Mouse (Mus musculus): ENCODE data around the gene Cib1. TPM values are rescaled to one million over a fixed set of nuclear protein-coding genes. Genes with fewer than 3 reads are reported as not detected.
A peak's percentile ranks its signal among the peaks of the same experiment; 100 is the strongest.

Gene Cib1
- total and polyA plus RNA-seq, 3 experiments: 84.5 to 145 TPM; not detected in 1

- peak in 2 of 3 experiments; percentile 19 to 47; a peak in 3 of 6 replicates for TF ChIP-seq CTCF (IDR thresholded peaks at IDR 0.05 in 2 of 3, conservative IDR thresholded peaks at IDR 0.05 in 1 of 3; ENCODE audit: control insufficient read depth in 1 of 3, insufficient read depth in 1 of 3, low read depth in 2 of 3, low read length in 3 of 3, poor library complexity in 1 of 3, severe bottlenecking in 1 of 3)
These were observed 48.4 kb upstream of the Cib1 start (continued) for GRCm38 (mm10) chr7:80280998-80281397.

- Histone ChIP-seq H3K4me3 (ENCODE audit: control insufficient read depth in 1 of 2, insufficient read depth in 1 of 2, low read depth in 2 of 2, low read length in 2 of 2) (no peak overlapping the region), H3K36me3 (ENCODE audit: control insufficient read depth in 1 of 2, insufficient read depth in 2 of 2, low read length in 2 of 2) (peaks cover 0 to 26% of the 10 kb centered on the region in 2 experiments; a peak in 2 of 4 replicates), H3K27me3 (ENCODE audit: control insufficient read depth in 1 of 2, insufficient read depth in 2 of 2, low read length in 2 of 2) (no peaks in the 10 kb centered on the region), H3K27ac (ENCODE audit: control insufficient read depth, low read depth, low read length) (no peak overlapping the region), H3K4me1 (ENCODE audit: control insufficient read depth in 1 of 2, insufficient read depth in 2 of 2, low read length in 2 of 2) (no peaks in the 10 kb centered on the region), H3K79me2 (ENCODE audit: control insufficient read depth, insufficient read depth, low read length, poor library complexity) (no peaks in the 10 kb centered on the region), H3K9ac (ENCODE audit: control insufficient read depth, low read depth, low read length, poor library complexity, severe bottlenecking) (no peak overlapping the region), H3K9me3 (replicated peaks; ENCODE audit: insufficient read depth, low read length) (no peaks in the 10 kb centered on the region)
- no peak for DNase-seq (ENCODE audit: low read depth, low spot score)
- TF ChIP-seq POLR2A (IDR thresholded peaks at IDR 0.05; ENCODE audit: control insufficient read depth in 1 of 2, insufficient read depth in 1 of 2, low read depth in 1 of 2, low read length in 2 of 2, poor library complexity in 1 of 2) (no peak), CHD2 (IDR thresholded peaks at IDR 0.05; ENCODE audit: low read length) (no peak), TCF12 (IDR thresholded peaks at IDR 0.05; ENCODE audit: low read depth, low read length) (no peak), RCOR1 (IDR thresholded peaks at IDR 0.05; ENCODE audit: low read depth, low read length) (no peak), MAX (IDR thresholded peaks at IDR 0.05; ENCODE audit: low read length) (no peak), POLR2AphosphoS5 (IDR thresholded peaks at IDR 0.05; ENCODE audit: borderline replicate concordance, low read depth, low read length) (no peak), TAL1 (IDR thresholded peaks at IDR 0.05; ENCODE audit: low read length) (no peak), JUND (IDR thresholded peaks at IDR 0.05; ENCODE audit: low read depth, low read length) (no peak), NELFE (IDR thresholded peaks at IDR 0.05; ENCODE audit: low read depth, low read length) (no peak), POLR2AphosphoS2 (IDR thresholded peaks at IDR 0.05; ENCODE audit: low read length) (no peak), EP300 (IDR thresholded peaks at IDR 0.05; ENCODE audit: low read depth in 1 of 2, low read length in 2 of 2) (no peak), ZKSCAN1 (IDR thresholded peaks at IDR 0.05; ENCODE audit: low read depth, low read length) (no peak), USF1 (IDR thresholded peaks at IDR 0.05; ENCODE audit: low read depth, low read length) (no peak), MYC (IDR thresholded peaks at IDR 0.05; ENCODE audit: low read depth, low read length) (no peak), ZC3H11A (IDR thresholded peaks at IDR 0.05; ENCODE audit: low read depth, low read length) (no peak), GABPA (IDR thresholded peaks at IDR 0.05; ENCODE audit: low read depth, low read length) (no peak), CHD1 (IDR thresholded peaks at IDR 0.05; ENCODE audit: low read depth, low read length) (no peak), MAZ (IDR thresholded peaks at IDR 0.05; ENCODE audit: low read depth, low read length) (no peak)
These were observed 47.4 kb upstream of the Cib1 start for GRCm38 (mm10) chr7:80280032-80280431.

- peaks cover 0 to 17% of the 10 kb centered on the region in 2 experiments; a peak in 2 of 4 replicates for H3K36me3 ChIP-seq (ENCODE audit: control insufficient read depth in 1 of 2, insufficient read depth in 2 of 2, low read length in 2 of 2)
- TF ChIP-seq HCFC1 (IDR thresholded peaks at IDR 0.05; ENCODE audit: low read depth, low read length) (no peak), NRF1 (IDR thresholded peaks at IDR 0.05; ENCODE audit: insufficient read depth, low read depth, low read length, poor library complexity, severe bottlenecking) (no peak), BHLHE40 (IDR thresholded peaks at IDR 0.05; ENCODE audit: borderline replicate concordance, low read depth, low read length) (no peak), MYC (IDR thresholded peaks at IDR 0.05; ENCODE audit: low read depth, low read length) (no peak), GATA1 (IDR thresholded peaks at IDR 0.05; ENCODE audit: low read depth, low read length) (no peak)
- H3K27ac ChIP-seq (ENCODE audit: control insufficient read depth, low read depth, low read length): no peak overlapping the region
These were observed 43.8 kb upstream of the Cib1 start for GRCm38 (mm10) chr7:80276374-80276773.

More at GRCm38 (mm10) chr7:80276374-80276773, 43.8 kb upstream of the Cib1 start:
- Histone ChIP-seq H3K9me3 (replicated peaks; ENCODE audit: insufficient read depth, low read length) (no peaks in the 10 kb centered on the region), H3K4me3 (ENCODE audit: control insufficient read depth in 1 of 2, insufficient read depth in 1 of 2, low read depth in 2 of 2, low read length in 2 of 2) (no peak overlapping the region), H3K27me3 (ENCODE audit: control insufficient read depth in 1 of 2, insufficient read depth in 2 of 2, low read length in 2 of 2) (no peaks in the 10 kb centered on the region), H3K4me1 (ENCODE audit: control insufficient read depth in 1 of 2, insufficient read depth in 2 of 2, low read length in 2 of 2) (no peaks in the 10 kb centered on the region), H3K9ac (ENCODE audit: control insufficient read depth, low read depth, low read length, poor library complexity, severe bottlenecking) (no peak overlapping the region), H3K79me2 (ENCODE audit: control insufficient read depth, insufficient read depth, low read length, poor library complexity) (peaks cover 2% of the 10 kb centered on the region; the same call in 1 of the 2 replicates)
- no peak for DNase-seq (ENCODE audit: low read depth, low spot score)
